Mouse (Mus musculus): ENCODE data around the gene Tubd1.

- TF ChIP-seq CTCF (IDR thresholded peaks at IDR 0.05; ENCODE audit: low read depth, low read length) = no peak
- TF ChIP-seq POLR2A (IDR thresholded peaks at IDR 0.05; ENCODE audit: borderline replicate concordance, low read depth, low read length) = no peak
Observed at GRCm38 (mm10) chr11:86606621-86607339, 62.0 kb downstream of the Tubd1 start.

Data from bone marrow macrophage, adult 2 months (primary cell).